Mouse (Mus musculus) liver, postnatal 0 days (tissue): ENCODE measurements around the gene Pde6h. TPM values are rescaled to one million over a fixed set of nuclear protein-coding genes. Genes with fewer than 3 reads are reported as not detected.
"Not testable (repeated sequence)": the region's sequence is repeated elsewhere in the genome, so short reads cannot be mapped to it uniquely, and the experiment has no call there.

Experiments used
- ATAC-seq: fragments of 200-750 bp; cut with Nextera tagmentation; 2 replicates; pipeline ENCODE4 v1.8.0; 2017; ENCODE audit warnings: mild to moderate bottlenecking, moderate library complexity
- DNase-seq: peaks from one replicate; pipeline ENCODE4 v3.0.0-alpha.2; 2016
- H3K27ac ChIP-seq: fragments of 300-500 bp; sonication (generic); 2 replicates; pipeline ENCODE4 v1.5.1; 2014; ENCODE audit warnings: antibody characterized with exemption, moderate library complexity, mild to moderate bottlenecking, low read depth
- H3K27me3 ChIP-seq: fragments of 300-500 bp; sonication (generic); 2 replicates; pipeline ENCODE4 v1.6.1; 2014; ENCODE audit warnings: low read length, control low read depth, mixed read lengths; ENCODE audit not compliant: insufficient read depth
- H3K36me3 ChIP-seq: fragments of 300-500 bp; sonication (generic); replicated peaks from 2 replicates; pipeline ENCODE4 v1.6.1; 2014; ENCODE audit warnings: mild to moderate bottlenecking, control low read depth, low read length, moderate library complexity, mixed read lengths; ENCODE audit not compliant: insufficient read depth
- H3K4me1 ChIP-seq: fragments of 300-500 bp; sonication (generic); 2 replicates; pipeline ENCODE4 v1.6.1; 2014; ENCODE audit warnings: antibody characterized with exemption, mild to moderate bottlenecking, control low read depth; ENCODE audit not compliant: insufficient read depth
- H3K4me2 ChIP-seq: fragments of 300-500 bp; sonication (generic); 2 replicates; pipeline ENCODE4 v1.6.1; 2014; ENCODE audit warnings: low read depth, mild to moderate bottlenecking, low read length, moderate library complexity, mixed read lengths
- H3K4me3 ChIP-seq: fragments of 300-500 bp; sonication (generic); 2 replicates; pipeline ENCODE4 v1.5.1; 2014; ENCODE audit warnings: low read depth, low read length
- H3K9ac ChIP-seq: fragments of 300-500 bp; sonication (generic); replicated peaks from 2 replicates; pipeline ENCODE4 v1.6.1; 2014; ENCODE audit warnings: mild to moderate bottlenecking, moderate library complexity
- H3K9me3 ChIP-seq: fragments of 300-500 bp; sonication (generic); 2 replicates; pipeline ENCODE4 v1.6.1; 2016; ENCODE audit warnings: mild to moderate bottlenecking, control low read depth, low read length, mixed read lengths
- CTCF ChIP-seq: sonication (generic); IDR thresholded peaks from 2 replicates; pipeline ENCODE4 v1.5.1; 2016; ENCODE audit warnings: antibody characterized with exemption, low read depth
- EP300 ChIP-seq: IDR thresholded peaks from 2 replicates; pipeline ENCODE4 v1.6.1; 2016; ENCODE audit warnings: antibody characterized with exemption, low read depth, mild to moderate bottlenecking
- WGBS: fragments of 180-500 bp; shearing (Covaris S2); extraction: QIAGEN DNeasy Blood & Tissue Kit; methylation state at CpG from one replicate; pipeline ENCODE4 v1.1.7; 2014; ENCODE audit not compliant: insufficient replicate concordance; 5-methylcytosine and 5-hydroxymethylcytosine counted together
- polyA plus RNA-seq: library from polyadenylated mRNA; unstranded; fragments of >200 nt; fragmentation: Nextera tagmentation; extraction: Ambion mirVana; gene quantifications from 2 replicates; pipeline ENCODE4 v1.2.1, GENCODE M21; 2015

Gene Pde6h
- 0.34 and 0.77 TPM in 2 replicates for polyA plus RNA-seq

DNA sequence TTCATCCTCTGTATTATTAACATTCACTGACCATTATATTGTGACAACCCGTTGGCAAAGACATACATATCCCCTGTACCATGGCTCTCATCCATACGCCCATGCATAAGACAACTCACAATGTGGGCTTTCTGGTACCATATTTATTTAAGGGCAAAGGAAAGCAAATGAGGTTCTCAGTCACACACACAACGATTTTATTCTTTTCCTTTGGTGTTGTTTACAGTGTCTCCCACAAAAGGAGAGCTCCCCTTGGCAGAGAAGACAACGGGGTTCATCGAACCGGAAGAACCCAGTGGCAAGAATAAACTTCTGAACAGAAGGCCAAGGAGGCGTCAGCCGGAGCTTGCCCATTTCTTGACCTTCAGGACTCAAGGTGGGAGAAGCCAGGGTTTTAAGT, at the start of gene Pde6h:
Gene Pde6h (plus strand): TSS at position 301 of the 400 bp plus-strand sequence.
- WGBS: 87% methylated on average over 8 of the region's 8 CpGs
- Histone ChIP-seq H3K9ac (no peak within 1 kb of the TSS), H3K4me1 (no peaks in the 10 kb centered on the region), H3K27ac (no peak within 1 kb of the TSS), H3K27me3 (no peaks in the 10 kb centered on the region), H3K4me3 (no peak within 1 kb of the TSS), H3K36me3 (peaks cover 48% of the 10 kb centered on the region), H3K9me3 (no peaks in the 10 kb centered on the region), H3K4me2 (no peak within 1 kb of the TSS)
- ATAC-seq (no peak), DNase-seq (no peak)
- TF ChIP-seq CTCF (no peak), EP300 (no peak)

DNA sequence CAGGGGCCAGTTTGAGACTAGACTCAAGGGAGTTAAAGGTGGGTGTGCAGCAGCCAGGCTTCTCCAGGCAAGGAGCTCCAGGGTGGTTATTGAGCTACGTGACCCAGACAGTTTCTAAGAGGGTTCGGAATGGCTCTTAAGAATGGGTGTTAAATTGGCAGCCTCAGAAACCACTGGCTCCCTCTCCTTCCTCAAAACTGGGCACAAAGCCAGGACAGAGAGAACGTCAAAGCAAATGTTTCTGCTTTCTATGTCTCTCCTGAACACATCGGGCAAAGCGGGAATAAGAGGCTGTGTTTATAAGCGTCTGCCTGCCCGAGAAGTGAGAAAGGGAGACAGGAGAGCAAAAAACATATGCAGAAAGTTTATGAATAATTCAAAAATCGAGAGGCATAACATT, 49.0 kb upstream of the Pde6h start:
- H3K27ac ChIP-seq: no peak overlapping the region
- no peaks in the 10 kb centered on the region for H3K4me1 ChIP-seq
- H3K4me2 ChIP-seq: no peak overlapping the region
- H3K9me3 ChIP-seq: no peaks in the 10 kb centered on the region
- TF ChIP-seq CTCF (no peak), EP300 (no peak)
- H3K27me3 ChIP-seq: no peaks in the 10 kb centered on the region
- no peak overlapping the region for H3K9ac ChIP-seq
- ATAC-seq (no peak), DNase-seq (no peak)
- no peaks in the 10 kb centered on the region for H3K36me3 ChIP-seq
- WGBS: 47% methylated on average over 8 of the region's 8 CpGs
- H3K4me3 ChIP-seq: no peak overlapping the region

DNA sequence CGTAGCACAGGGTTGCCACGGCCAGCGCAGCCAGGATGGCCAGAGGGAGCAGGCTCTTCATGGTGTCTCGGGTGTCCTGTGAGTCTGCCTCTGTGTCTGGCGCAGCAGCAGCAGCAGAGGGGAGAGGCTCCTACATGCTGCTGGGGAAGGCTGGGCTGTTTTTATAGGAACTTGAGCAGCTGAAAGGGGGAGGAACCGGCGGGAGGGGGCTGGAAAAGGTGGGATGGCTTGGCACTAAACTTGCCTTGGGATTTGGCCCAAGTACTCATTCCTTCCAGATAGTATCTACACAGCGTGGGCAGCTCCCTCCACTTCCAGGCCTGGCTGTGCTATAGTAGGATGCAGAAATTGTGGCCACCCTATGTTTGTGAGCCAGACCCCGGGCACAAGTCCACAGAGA, 48.0 kb upstream of the Pde6h start, which contains the start of gene Mgp:
Gene Mgp (minus strand): TSS at position 154 of the 400 bp plus-strand sequence.
- H3K4me2 ChIP-seq: no peak within 1 kb of the TSS
- 52% methylated on average over 9 of the region's 9 CpGs for WGBS
- H3K9me3 ChIP-seq: no peaks in the 10 kb centered on the region
- H3K4me3 ChIP-seq: no peak within 1 kb of the TSS
- H3K27me3 ChIP-seq: no peaks in the 10 kb centered on the region
- no peak within 1 kb of the TSS for H3K27ac ChIP-seq
- no peaks in the 10 kb centered on the region for H3K4me1 ChIP-seq
- ATAC-seq (no peak), DNase-seq (no peak)
- H3K9ac ChIP-seq: no peak within 1 kb of the TSS
- TF ChIP-seq EP300 (no peak), CTCF (no peak)
- no peaks in the 10 kb centered on the region for H3K36me3 ChIP-seq

GRCm38 (mm10) chr6:136881678-136882077, 42.0 kb upstream of the Pde6h start:
- H3K4me1 ChIP-seq: no peaks in the 10 kb centered on the region
- DNase-seq (no peak), ATAC-seq (no peak)
- 66% methylated on average over 8 of the region's 8 CpGs for WGBS
- no peak overlapping the region for H3K9ac ChIP-seq
- H3K9me3 ChIP-seq: no peaks in the 10 kb centered on the region
- no peaks in the 10 kb centered on the region for H3K27me3 ChIP-seq
- no peak for TF ChIP-seq EP300
- TF ChIP-seq CTCF: no peak
- no peaks in the 10 kb centered on the region for H3K36me3 ChIP-seq
- H3K4me2 ChIP-seq: no peak overlapping the region
- no peak overlapping the region for H3K27ac ChIP-seq
- no peak overlapping the region for H3K4me3 ChIP-seq

GRCm38 (mm10) chr6:136883431-136883915, 40.2 kb upstream of the Pde6h start:
- H3K27ac ChIP-seq: no peak overlapping the region
- no peaks in the 10 kb centered on the region for H3K36me3 ChIP-seq
- TF ChIP-seq EP300: no peak
- TF ChIP-seq CTCF: no peak
- H3K9me3 ChIP-seq: no peaks in the 10 kb centered on the region
- H3K9ac ChIP-seq: no peak overlapping the region
- no peaks in the 10 kb centered on the region for H3K27me3 ChIP-seq
- 60% methylated on average over 3 of the region's 3 CpGs for WGBS
- DNase-seq (no peak), ATAC-seq (no peak)
- H3K4me3 ChIP-seq: no peak overlapping the region
- H3K4me2 ChIP-seq: no peak overlapping the region
- no peaks in the 10 kb centered on the region for H3K4me1 ChIP-seq

DNA sequence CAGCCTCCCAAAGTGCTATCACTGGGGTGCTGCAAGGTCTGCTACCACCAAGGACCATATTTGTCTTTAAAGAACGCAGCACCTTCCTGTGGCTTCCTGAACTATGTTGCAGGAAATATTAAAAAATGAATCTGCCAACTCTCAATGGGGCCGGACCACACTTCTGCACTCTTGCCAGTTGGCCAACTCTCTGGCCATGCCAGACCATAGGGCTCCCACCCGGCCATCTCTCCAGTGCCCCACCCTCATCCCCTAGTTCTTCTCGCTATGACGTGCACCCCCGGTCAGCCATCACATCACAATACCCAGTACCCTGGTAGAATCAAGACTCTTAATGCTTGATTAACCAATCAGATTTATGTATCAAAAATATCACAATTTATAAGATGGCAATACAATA, 39.7 kb upstream of the Pde6h start:
- no peaks in the 10 kb centered on the region for H3K36me3 ChIP-seq
- H3K4me1 ChIP-seq: no peaks in the 10 kb centered on the region
- H3K9ac ChIP-seq: no peak overlapping the region
- TF ChIP-seq EP300 (no peak), CTCF (no peak)
- no peak for DNase-seq
- no peak for ATAC-seq
- no peaks in the 10 kb centered on the region for H3K27me3 ChIP-seq
- no peak overlapping the region for H3K4me2 ChIP-seq
- H3K27ac ChIP-seq: no peak overlapping the region
- H3K9me3 ChIP-seq: no peaks in the 10 kb centered on the region
- 84% methylated on average over 6 of the region's 6 CpGs for WGBS
- H3K4me3 ChIP-seq: no peak overlapping the region

DNA sequence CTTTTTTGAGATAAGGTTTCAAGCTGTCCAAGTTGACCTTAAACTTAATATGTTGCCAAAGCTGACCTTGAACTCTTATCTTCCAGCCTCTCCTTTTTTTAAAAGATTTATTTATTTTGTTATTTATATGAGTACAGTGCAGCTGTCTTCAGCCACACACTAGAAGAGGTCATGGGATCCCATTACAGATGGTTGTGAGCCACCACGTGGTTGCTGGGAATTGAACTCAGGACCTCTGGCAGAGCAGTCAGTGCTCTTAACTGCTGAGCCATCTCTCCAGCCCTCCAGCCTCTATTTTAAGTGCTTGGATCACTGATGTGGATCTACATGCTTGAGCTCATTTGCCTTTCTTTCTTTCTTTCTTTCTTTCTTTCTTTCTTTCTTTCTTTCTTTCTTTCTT, 38.9 kb upstream of the Pde6h start:
- not testable (repeated sequence) for H3K27ac ChIP-seq, ATAC-seq, H3K9me3 ChIP-seq, H3K4me3 ChIP-seq, DNase-seq, H3K36me3 ChIP-seq, H3K4me2 ChIP-seq, H3K4me1 ChIP-seq, H3K9ac ChIP-seq, H3K27me3 ChIP-seq
- WGBS: 64% methylated on average over 1 of the region's 1 CpGs
